Mouse (Mus musculus) MEL (cell line): Measurements from ENCODE around the gene Elof1.

Experiments
- CTCF ChIP-seq, 3 experiments: IDR thresholded peaks in 2 of 3; conservative IDR thresholded peaks in 1 of 3; 2 replicates each; pipeline ENCODE4 v1.5.1; 2011 to 2012; ENCODE audit warnings: low read length in 3 of 3, low read depth in 2 of 3, mild to moderate bottlenecking in 2 of 3, improper control_type of control experiment in 1 of 3, inconsistent platforms in 1 of 3, mixed read lengths in 1 of 3, moderate library complexity in 1 of 3; ENCODE audit not compliant: control insufficient read depth in 1 of 3, insufficient read depth in 1 of 3, poor library complexity in 1 of 3, severe bottlenecking in 1 of 3
- EP300 ChIP-seq, 2 experiments: IDR thresholded peaks; 2 replicates each; pipeline ENCODE4 v1.6.1; 2011; ENCODE audit warnings: improper control_type of control experiment in 2 of 2, low read length in 2 of 2, low read depth in 1 of 2, mild to moderate bottlenecking in 1 of 2
- ETS1 ChIP-seq: IDR thresholded peaks from 2 replicates; pipeline ENCODE4 v1.6.1; 2012; ENCODE audit warnings: low read depth, mild to moderate bottlenecking, inconsistent platforms, low read length, improper control_type of control experiment, moderate library complexity
- JUND ChIP-seq: IDR thresholded peaks from 2 replicates; pipeline ENCODE4 v1.6.1; 2011; ENCODE audit warnings: low read depth, mild to moderate bottlenecking, improper control_type of control experiment, low read length
- MAFK ChIP-seq: IDR thresholded peaks from 2 replicates; pipeline ENCODE4 v1.6.1; 2011; ENCODE audit warnings: low read depth, mild to moderate bottlenecking, low read length, improper control_type of control experiment, borderline replicate concordance
- RAD21 ChIP-seq: IDR thresholded peaks from 2 replicates; pipeline ENCODE4 v1.6.1; 2011; ENCODE audit warnings: mild to moderate bottlenecking, low read depth, low read length, improper control_type of control experiment
- SIN3A ChIP-seq: IDR thresholded peaks from 2 replicates; pipeline ENCODE4 v1.6.1; 2012; ENCODE audit warnings: low read length, improper control_type of control experiment, inconsistent platforms
- ZC3H11A ChIP-seq: IDR thresholded peaks from 2 replicates; pipeline ENCODE4 v1.6.1; 2012; ENCODE audit warnings: low read depth, mild to moderate bottlenecking, inconsistent platforms, low read length, improper control_type of control experiment
- ZNF384 ChIP-seq: IDR thresholded peaks from 2 replicates; pipeline ENCODE4 v1.6.1; 2012; ENCODE audit warnings: low read depth, mild to moderate bottlenecking, inconsistent platforms, low read length, improper control_type of control experiment

DNA sequence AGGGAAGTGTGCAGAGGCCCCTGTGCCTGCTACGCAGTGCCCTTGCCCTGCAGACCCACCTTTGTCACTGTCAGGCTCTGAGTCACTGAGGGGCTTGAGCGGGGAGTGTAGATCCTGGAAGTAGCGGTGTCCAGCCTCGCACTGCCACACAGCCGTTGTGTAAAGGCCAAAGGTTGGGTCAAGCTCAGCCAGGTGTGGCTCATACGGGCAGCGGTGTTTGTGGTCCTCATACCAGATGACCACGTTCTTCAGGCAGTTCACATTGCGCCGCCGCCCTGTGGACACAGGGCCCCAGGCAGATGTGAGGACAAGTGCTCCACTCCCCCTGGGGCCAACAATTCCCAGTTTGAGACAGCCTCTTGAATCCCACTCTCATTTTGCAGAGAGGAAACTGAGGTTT, 51.3 kb downstream of the Elof1 start:
- TF ChIP-seq ETS1, result no peak
- TF ChIP-seq EP300 (IDR thresholded peaks at IDR 0.05; ENCODE audit: low read depth in 1 of 2, low read length in 2 of 2), result no peak
- no peak; a peak in 1 of 6 replicates for TF ChIP-seq CTCF (IDR thresholded peaks at IDR 0.05 in 2 of 3, conservative IDR thresholded peaks at IDR 0.05 in 1 of 3; ENCODE audit: control insufficient read depth in 1 of 3, insufficient read depth in 1 of 3, low read depth in 2 of 3, low read length in 3 of 3, poor library complexity in 1 of 3, severe bottlenecking in 1 of 3)
- no peak for TF ChIP-seq MAFK
- TF ChIP-seq ZC3H11A, result no peak
- no peak for TF ChIP-seq SIN3A
- TF ChIP-seq JUND, result no peak
- no peak for TF ChIP-seq ZNF384
- TF ChIP-seq RAD21, result no peak
